Mouse (Mus musculus) gastrocnemius, postnatal 4 days (tissue): Measurements from ENCODE around the gene Tmem44. TPM values are rescaled to one million over a fixed set of nuclear protein-coding genes. Genes with fewer than 3 reads are reported as not detected.
A peak's percentile ranks its signal among the peaks of the same experiment; 100 is the strongest.

Source experiments
- DNase-seq, 2 experiments: peaks; one replicate each; pipeline ENCODE4 v3.0.0; 2021 to 2022; ENCODE audit warnings: low spot score in 2 of 2, mixed read lengths in 2 of 2
- total RNA-seq, 2 experiments: library from RNA; stranded (reverse); gene quantifications; 2 replicates each; pipeline ENCODE4 v1.2.3; 2021

Tmem44 gene
- total RNA-seq, 2 experiments from 2014 or later = 9.7 to 11.2 TPM

GRCm38 (mm10) chr16:30554109-30554508, 3.5 kb upstream of the Tmem44 start:
- DNase-seq = no peak

- DNase-seq = peak; percentile 67 to 87
These were observed 2.1 kb upstream of the Tmem44 start for GRCm38 (mm10) chr16:30552621-30553338.

GRCm38 (mm10) chr16:30549966-30550747, 485 bp downstream of the Tmem44 start:
- peak; percentile 73 to 84 for DNase-seq

- no peak for DNase-seq
These were observed 1.1 kb downstream of the Tmem44 start for GRCm38 (mm10) chr16:30549516-30549915.

GRCm38 (mm10) chr16:30548291-30548690, 2.4 kb downstream of the Tmem44 start:
- DNase-seq = no peak

GRCm38 (mm10) chr16:30544693-30545092, 5.9 kb downstream of the Tmem44 start:
- DNase-seq = no peak

- no peak for DNase-seq
These were observed 7.3 kb downstream of the Tmem44 start for GRCm38 (mm10) chr16:30543386-30543785.

GRCm38 (mm10) chr16:30542826-30543225, 7.8 kb downstream of the Tmem44 start:
- no peak for DNase-seq

GRCm38 (mm10) chr16:30540107-30541001, 10.3 kb downstream of the Tmem44 start:
- DNase-seq = no peak

GRCm38 (mm10) chr16:30539433-30539832, 11.2 kb downstream of the Tmem44 start:
- DNase-seq = peak in 1 of 2 experiments; percentile 57

GRCm38 (mm10) chr16:30535075-30535474, 15.6 kb downstream of the Tmem44 start:
- DNase-seq = no peak

- DNase-seq = no peak
These were observed 17.1 kb downstream of the Tmem44 start for GRCm38 (mm10) chr16:30533592-30533991.

- DNase-seq = no peak
These were observed 17.7 kb downstream of the Tmem44 start for GRCm38 (mm10) chr16:30532929-30533328.

- DNase-seq = peak; percentile 56 to 59
These were observed 18.8 kb downstream of the Tmem44 start for GRCm38 (mm10) chr16:30531761-30532406.

GRCm38 (mm10) chr16:30530815-30531214, 19.8 kb downstream of the Tmem44 start:
- no peak for DNase-seq

GRCm38 (mm10) chr16:30528386-30528785, 22.3 kb downstream of the Tmem44 start:
- DNase-seq = no peak

- DNase-seq = no peak
These were observed 22.8 kb downstream of the Tmem44 start for GRCm38 (mm10) chr16:30527889-30528288.

GRCm38 (mm10) chr16:30525756-30526155, 24.9 kb downstream of the Tmem44 start:
- DNase-seq = no peak

GRCm38 (mm10) chr16:30524481-30524880, 26.2 kb downstream of the Tmem44 start:
- no peak for DNase-seq

GRCm38 (mm10) chr16:30522253-30522940, 28.2 kb downstream of the Tmem44 start:
- DNase-seq = no peak
